Mouse (Mus musculus) midbrain, embryonic 14.5 days (tissue): ENCODE results near the gene Igsf23. TPM values are rescaled to one million over a fixed set of nuclear protein-coding genes. Genes with fewer than 3 reads are reported as not detected.
A peak's percentile ranks its signal among the peaks of the same experiment; 100 is the strongest.

Experiments
- ATAC-seq: fragments of 200-750 bp; cut with Nextera tagmentation; 2 replicates; pipeline ENCODE4 v1.8.0; 2017; ENCODE audit warnings: moderate number of reproducible peaks, moderate library complexity; ENCODE audit not compliant: low FRiP score, low TSS enrichment
- DNase-seq: peaks from one replicate; pipeline ENCODE4 v3.0.0-alpha.2; 2015
- H3K27ac ChIP-seq: fragments of 300-500 bp; sonication (generic); replicated peaks from 2 replicates; pipeline ENCODE4 v1.5.1; 2014; ENCODE audit warnings: mild to moderate bottlenecking, low read depth, low read length, moderate library complexity
- H3K27me3 ChIP-seq: fragments of 300-500 bp; sonication (generic); 2 replicates; pipeline ENCODE4 v1.6.1; 2014; ENCODE audit warnings: low read length, control low read depth, mixed read lengths; ENCODE audit not compliant: control insufficient read depth, insufficient read depth
- H3K36me3 ChIP-seq: fragments of 300-500 bp; sonication (generic); 2 replicates; pipeline ENCODE4 v1.6.1; 2014; ENCODE audit warnings: low read length, control low read depth; ENCODE audit not compliant: control insufficient read depth, insufficient read depth
- H3K4me1 ChIP-seq: fragments of 300-500 bp; sonication (generic); 2 replicates; pipeline ENCODE4 v1.6.1; 2014; ENCODE audit warnings: mild to moderate bottlenecking, antibody characterized with exemption, low read length, control low read depth; ENCODE audit not compliant: control insufficient read depth, insufficient read depth
- H3K4me2 ChIP-seq: fragments of 300-500 bp; sonication (generic); 2 replicates; pipeline ENCODE4 v1.6.1; 2014; ENCODE audit warnings: mild to moderate bottlenecking, low read length, moderate library complexity
- H3K4me3 ChIP-seq: fragments of 300-500 bp; sonication (generic); replicated peaks from 2 replicates; pipeline ENCODE4 v1.5.1; 2014; ENCODE audit warnings: low read depth, low read length
- H3K9ac ChIP-seq: fragments of 300-500 bp; sonication (generic); replicated peaks from 2 replicates; pipeline ENCODE4 v1.6.1; 2014; ENCODE audit warnings: mild to moderate bottlenecking, low read length, moderate library complexity
- H3K9me3 ChIP-seq: fragments of 300-500 bp; sonication (generic); 2 replicates; pipeline ENCODE4 v1.6.1; 2016; ENCODE audit warnings: low read length, control low read depth, mixed read lengths; ENCODE audit not compliant: control insufficient read depth
- WGBS: fragments of 180-500 bp; shearing (Covaris S2); extraction: QIAGEN DNeasy Blood & Tissue Kit; methylation state at CpG from one replicate; pipeline ENCODE4 v1.1.7; 2014; 5-methylcytosine and 5-hydroxymethylcytosine counted together
- polyA plus RNA-seq: library from polyadenylated mRNA; unstranded; fragments of >200 nt; fragmentation: Nextera tagmentation; extraction: Ambion mirVana; gene quantifications from 2 replicates; pipeline ENCODE4 v1.2.1, GENCODE M21; 2014

Igsf23 gene
- polyA plus RNA-seq, 1 experiment from 2014 or later = not detected

DNA sequence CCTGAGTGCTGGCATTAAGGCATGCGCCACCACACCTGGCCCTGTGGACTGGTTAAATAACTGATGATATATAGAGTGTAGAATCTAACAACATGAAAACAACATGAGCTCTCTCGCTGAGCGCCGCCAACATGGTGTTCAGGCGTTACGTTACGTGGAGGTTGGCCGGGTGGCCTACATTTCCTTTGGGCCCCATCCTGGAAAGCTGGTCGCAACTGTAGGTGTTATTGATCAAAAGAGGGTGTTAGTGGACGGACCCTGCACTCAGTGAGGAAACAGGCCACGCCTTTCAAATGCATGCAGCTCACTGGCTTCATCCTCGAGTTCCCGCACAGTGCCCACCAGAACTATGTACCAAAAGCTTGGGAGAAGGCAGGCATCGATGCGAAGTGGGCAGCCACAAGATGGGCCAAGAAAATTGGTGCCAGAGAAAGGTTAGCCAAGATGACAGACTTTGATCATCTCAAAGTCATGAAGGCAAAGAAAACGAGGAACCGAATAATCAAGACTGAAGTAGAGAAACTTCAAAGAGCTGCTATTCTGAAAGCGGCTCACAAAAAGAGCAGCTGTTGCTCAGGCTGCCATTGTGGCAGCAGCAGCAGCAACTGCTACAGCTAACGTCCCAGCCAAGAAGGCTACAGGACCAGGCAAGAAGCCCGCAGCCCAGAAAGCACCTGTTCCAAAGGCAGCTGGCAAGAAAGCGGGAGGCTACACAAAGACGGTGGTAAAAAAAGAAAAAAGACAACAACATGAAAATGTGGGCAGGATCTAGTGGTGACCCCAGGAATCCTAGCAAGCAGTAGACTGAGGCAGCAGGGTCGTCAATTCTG lies 38.6 kb downstream of the Igsf23 start:
- ATAC-seq = no peak
- no peak overlapping the region for H3K4me3 ChIP-seq
- 0 out of 2 replicates have a peak, but pooled peaks cover 3% of the 10 kb centered on the region for H3K36me3 ChIP-seq
- no peak overlapping the region for H3K27ac ChIP-seq
- no peak for DNase-seq
- 78% methylated on average over 23 of the region's 23 CpGs for WGBS
- no peak overlapping the region for H3K4me2 ChIP-seq
- no peaks in the 10 kb centered on the region for H3K4me1 ChIP-seq
- no peaks in the 10 kb centered on the region for H3K9me3 ChIP-seq
- no peak overlapping the region for H3K9ac ChIP-seq
- no peaks in the 10 kb centered on the region for H3K27me3 ChIP-seq

- Histone ChIP-seq H3K27me3 (no peaks in the 10 kb centered on the region), H3K4me3 (no peak overlapping the region), H3K9me3 (peaks cover under 1% of the 10 kb centered on the region; the same call in 1 of the 2 replicates), H3K4me1 (no peaks in the 10 kb centered on the region), H3K36me3 (no peaks in the 10 kb centered on the region), H3K9ac (no peak overlapping the region), H3K27ac (no peak overlapping the region), H3K4me2 (no peak overlapping the region)
- DNase-seq = no peak
- no peak for ATAC-seq
- WGBS = 92% methylated on average over 6 of the region's 6 CpGs
These were observed 39.3 kb downstream of the Igsf23 start for GRCm38 (mm10) chr7:19911292-19911658.

DNA sequence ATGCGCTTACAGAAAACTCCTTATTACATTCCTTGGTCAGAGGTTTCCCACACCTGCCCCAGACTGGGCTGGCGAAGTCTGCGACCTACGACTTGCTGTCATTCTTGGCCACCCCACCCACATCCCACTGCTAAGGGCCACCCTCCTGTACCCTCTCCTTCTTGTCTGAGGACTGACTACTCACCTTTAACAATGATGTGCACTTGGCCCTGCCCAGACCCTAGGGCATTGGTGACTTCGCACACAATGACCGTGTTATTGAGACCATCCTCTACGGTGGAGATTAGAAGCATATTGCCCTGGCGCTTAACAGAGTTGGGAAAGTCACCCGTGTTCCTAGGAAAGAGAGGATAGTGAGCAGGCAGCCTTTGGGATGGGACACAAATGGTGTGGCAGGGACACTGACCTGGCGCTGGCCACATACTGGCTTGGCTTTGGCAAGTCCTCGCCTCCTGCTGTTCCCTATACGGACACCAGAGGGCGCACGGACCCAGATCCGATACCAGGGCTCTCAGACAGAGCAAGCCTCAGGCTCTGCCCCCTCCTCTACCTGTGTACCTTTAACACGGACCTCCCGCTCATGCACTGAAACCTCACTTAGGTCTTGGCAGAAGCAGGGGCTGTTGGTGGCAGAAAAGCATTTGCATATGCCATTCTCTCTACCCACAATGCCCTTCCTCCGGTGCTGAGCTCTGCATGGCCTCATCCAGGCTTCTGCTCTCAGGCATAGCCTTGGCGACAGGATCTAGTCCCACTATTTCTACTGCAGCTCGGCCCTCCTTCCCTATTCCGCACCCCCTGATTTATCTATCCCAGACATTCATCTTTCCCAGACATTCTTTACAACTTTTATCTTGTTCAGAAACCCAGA lies 39.9 kb downstream of the Igsf23 start:
- no peak overlapping the region for H3K27ac ChIP-seq

GRCm38 (mm10) chr7:19889881-19890280 lies 60.7 kb downstream of the Igsf23 start:
- DNase-seq = peak; percentile 27
- 58% methylated on average over 8 of the region's 8 CpGs for WGBS
- H3K27me3 ChIP-seq = no peaks in the 10 kb centered on the region

More for the DNA sequence above, 39.9 kb downstream of the Igsf23 start:
- Histone ChIP-seq H3K9me3 (peaks cover 3% of the 10 kb centered on the region; the same call in 1 of the 2 replicates), H3K4me1 (no peaks in the 10 kb centered on the region), H3K27me3 (no peaks in the 10 kb centered on the region), H3K36me3 (no peaks in the 10 kb centered on the region), H3K9ac (no peak overlapping the region), H3K4me3 (no peak overlapping the region), H3K4me2 (no peak overlapping the region)
- ATAC-seq = peak; percentile 64
- 50% methylated on average over 21 of the region's 21 CpGs for WGBS
- peak; percentile 89 for DNase-seq

GRCm38 (mm10) chr7:19887849-19888248 lies 62.7 kb downstream of the Igsf23 start, which contains the start of gene Ceacam19:
TSS of gene Ceacam19 (minus strand) at chr7:19887965.
- no peaks in the 10 kb centered on the region for H3K27me3 ChIP-seq
- H3K4me3 ChIP-seq = no peak within 1 kb of the TSS
- H3K9me3 ChIP-seq = peaks cover 4% of the 10 kb centered on the region; the same call in 1 of the 2 replicates
- 77% methylated on average over 7 of the region's 7 CpGs for WGBS
- H3K27ac ChIP-seq = no peak within 1 kb of the TSS
- no peak within 1 kb of the TSS for H3K4me2 ChIP-seq
- ATAC-seq = no peak
- DNase-seq = no peak
- H3K9ac ChIP-seq = no peak within 1 kb of the TSS
- H3K4me1 ChIP-seq = no peaks in the 10 kb centered on the region
- H3K36me3 ChIP-seq = no peaks in the 10 kb centered on the region

More at GRCm38 (mm10) chr7:19889881-19890280, 60.7 kb downstream of the Igsf23 start:
- Histone ChIP-seq H3K4me1 (no peaks in the 10 kb centered on the region), H3K27ac (no peak overlapping the region), H3K4me3 (no peak overlapping the region), H3K4me2 (no peak overlapping the region), H3K9ac (no peak overlapping the region), H3K9me3 (peaks cover 4% of the 10 kb centered on the region; the same call in 1 of the 2 replicates), H3K36me3 (no peaks in the 10 kb centered on the region)
- ATAC-seq = no peak

Other genes starting within 250 kb of the Igsf23 start
- gene Tomm40, start 235.3 kb downstream of the Igsf23 start, polyA plus RNA-seq = 120 and 121 TPM in 2 replicates
- 41.1 and 46.1 TPM in 2 replicates for gene Nectin2, start 200.3 kb downstream of the Igsf23 start, polyA plus RNA-seq
- gene Bcam, start 179.7 kb downstream of the Igsf23 start, polyA plus RNA-seq = 4.5 and 7.8 TPM in 2 replicates
- not detected in 2 replicates for gene Cblc, start 153.9 kb downstream of the Igsf23 start, polyA plus RNA-seq
- 0.77 and 1.2 TPM in 2 replicates for gene Bcl3, start 128.0 kb downstream of the Igsf23 start, polyA plus RNA-seq
- 9.9 and 13.6 TPM in 2 replicates for gene Gm19345, start 98.8 kb downstream of the Igsf23 start, polyA plus RNA-seq
- gene Ceacam16, start 89.5 kb downstream of the Igsf23 start, polyA plus RNA-seq = 0.90 TPM in 1 of 2 replicates, not detected in the other
- not detected in 2 replicates for gene Ceacam19, start 62.8 kb downstream of the Igsf23 start, polyA plus RNA-seq
- gene Pvr, start 29.6 kb downstream of the Igsf23 start, polyA plus RNA-seq = 4.9 and 8.2 TPM in 2 replicates
- not detected in 2 replicates for gene Ceacam20, start 14.7 kb upstream of the Igsf23 start, polyA plus RNA-seq
- gene Nlrp9b, start 40.7 kb upstream of the Igsf23 start, polyA plus RNA-seq = not detected in 2 replicates
- not detected in 2 replicates for gene Vmn1r91, start 148.9 kb upstream of the Igsf23 start, polyA plus RNA-seq
- gene Gm16442, start 171.8 kb upstream of the Igsf23 start, polyA plus RNA-seq = not detected in 2 replicates
- gene Vmn1r93, start 188.3 kb upstream of the Igsf23 start, polyA plus RNA-seq = not detected in 2 replicates
- not detected in 2 replicates for gene Vmn1r94, start 217.6 kb upstream of the Igsf23 start, polyA plus RNA-seq
- gene Vmn1r95, start 243.0 kb upstream of the Igsf23 start, polyA plus RNA-seq = not detected in 2 replicates